Mouse (Mus musculus) kidney, postnatal 0 days (tissue): ENCODE measurements around the gene Micu1. TPM values are rescaled to one million over a fixed set of nuclear protein-coding genes. Genes with fewer than 3 reads are reported as not detected.

Source experiments
- ATAC-seq: fragments of 200-750 bp; cut with Nextera tagmentation; replicated peaks from 2 replicates; pipeline ENCODE4 v1.8.0; 2017; ENCODE audit warnings: low read depth, moderate number of reproducible peaks, moderate TSS enrichment, moderate library complexity; ENCODE audit not compliant: low FRiP score
- DNase-seq: peaks from one replicate; pipeline ENCODE4 v3.0.0-alpha.2; 2016; ENCODE audit warnings: low spot score
- H3K27ac ChIP-seq: fragments of 300-500 bp; sonication (generic); 2 replicates; pipeline ENCODE4 v1.5.1; 2014; ENCODE audit warnings: mild to moderate bottlenecking
- H3K27me3 ChIP-seq: fragments of 300-500 bp; sonication (generic); 2 replicates; pipeline ENCODE4 v1.6.1; 2014; ENCODE audit warnings: low read length, mixed read lengths; ENCODE audit not compliant: insufficient read depth
- H3K36me3 ChIP-seq: fragments of 300-500 bp; sonication (generic); 2 replicates; pipeline ENCODE4 v1.6.1; 2014; ENCODE audit warnings: low read length, mixed read lengths; ENCODE audit not compliant: insufficient read depth
- H3K4me1 ChIP-seq: fragments of 300-500 bp; sonication (generic); replicated peaks from 2 replicates; pipeline ENCODE4 v1.6.1; 2014; ENCODE audit warnings: antibody characterized with exemption, low read length, mixed read lengths; ENCODE audit not compliant: insufficient read depth
- H3K4me2 ChIP-seq: fragments of 300-500 bp; sonication (generic); 2 replicates; pipeline ENCODE4 v1.6.1; 2014; ENCODE audit warnings: mild to moderate bottlenecking, low read length, moderate library complexity, mixed read lengths
- H3K4me3 ChIP-seq: fragments of 300-500 bp; sonication (generic); replicated peaks from 2 replicates; pipeline ENCODE4 v1.5.1; 2014; ENCODE audit warnings: low read depth, low read length
- H3K9ac ChIP-seq: fragments of 300-500 bp; sonication (generic); 2 replicates; pipeline ENCODE4 v1.6.1; 2014; ENCODE audit warnings: low read depth, low read length
- H3K9me3 ChIP-seq: fragments of 300-500 bp; sonication (generic); replicated peaks from 2 replicates; pipeline ENCODE4 v1.6.1; 2016; ENCODE audit warnings: low read length, inconsistent platforms, mixed read lengths
- CTCF ChIP-seq: IDR thresholded peaks from 2 replicates; pipeline ENCODE4 v1.5.1; 2016; ENCODE audit warnings: antibody characterized with exemption, low read depth, mild to moderate bottlenecking, moderate library complexity
- WGBS: fragments of 180-500 bp; shearing (Covaris S2); extraction: QIAGEN DNeasy Blood & Tissue Kit; methylation state at CpG from one replicate; pipeline ENCODE4 v1.1.7; 2014; 5-methylcytosine and 5-hydroxymethylcytosine counted together
- polyA plus RNA-seq: library from polyadenylated mRNA; unstranded; fragments of >200 nt; fragmentation: Nextera tagmentation; extraction: Ambion mirVana; gene quantifications from 2 replicates; pipeline ENCODE4 v1.2.1, GENCODE M21; 2015

The Micu1 gene
- polyA plus RNA-seq, 1 experiment from 2014 or later, result 60.9 TPM

- H3K27me3 ChIP-seq, result no peaks in the 10 kb centered on the region
Measured at GRCm38 (mm10) chr10:59902606-59902990, 200.3 kb downstream of the Micu1 start.

GRCm38 (mm10) chr10:59903170-59903569 is 200.9 kb downstream of the Micu1 start:
- Histone ChIP-seq H3K9ac (no peak overlapping the region), H3K27ac (no peak overlapping the region), H3K4me3 (no peak overlapping the region), H3K4me1 (peaks cover 25% of the 10 kb centered on the region), H3K27me3 (no peaks in the 10 kb centered on the region), H3K36me3 (0 out of 2 replicates have a peak, but pooled peaks cover 2% of the 10 kb centered on the region), H3K9me3 (no peaks in the 10 kb centered on the region), H3K4me2 (no peak overlapping the region)
- DNase-seq, result no peak
- ATAC-seq, result no peak
- WGBS, result 28% methylated on average over 7 of the region's 7 CpGs
- TF ChIP-seq CTCF, result no peak

More at GRCm38 (mm10) chr10:59902606-59902990, 200.3 kb downstream of the Micu1 start:
- Histone ChIP-seq H3K4me3 (no peak overlapping the region), H3K9ac (no peak overlapping the region), H3K27ac (no peak overlapping the region), H3K4me1 (peaks cover 20% of the 10 kb centered on the region), H3K36me3 (0 out of 2 replicates have a peak, but pooled peaks cover 5% of the 10 kb centered on the region), H3K4me2 (no peak overlapping the region), H3K9me3 (no peaks in the 10 kb centered on the region)
- no peak for DNase-seq
- WGBS, result 36% methylated on average over 8 of the region's 8 CpGs
- peak; percentile 18; the same call in 1 of the 2 replicates for TF ChIP-seq CTCF
- no peak for ATAC-seq

- H3K27ac ChIP-seq, result peak overlapping the region; percentile 76
- H3K4me3 ChIP-seq, result no peak overlapping the region
- 47% methylated on average over 3 of the region's 3 CpGs for WGBS
- no peak for TF ChIP-seq CTCF
- no peak for DNase-seq
- H3K4me2 ChIP-seq, result no peak overlapping the region
- no peaks in the 10 kb centered on the region for H3K9me3 ChIP-seq
- H3K9ac ChIP-seq, result no peak overlapping the region
- H3K36me3 ChIP-seq, result no peaks in the 10 kb centered on the region
- H3K4me1 ChIP-seq, result peaks cover 24% of the 10 kb centered on the region
- peak; percentile 22; the same call in 1 of the 2 replicates for ATAC-seq
- no peaks in the 10 kb centered on the region for H3K27me3 ChIP-seq
Measured at GRCm38 (mm10) chr10:59907080-59907609, 204.9 kb downstream of the Micu1 start.

GRCm38 (mm10) chr10:59907695-59908299 is 205.5 kb downstream of the Micu1 start:
- Histone ChIP-seq H3K4me3 (no peak overlapping the region), H3K36me3 (no peaks in the 10 kb centered on the region), H3K9me3 (no peaks in the 10 kb centered on the region), H3K27ac (peak overlapping the region; percentile 76), H3K27me3 (no peaks in the 10 kb centered on the region), H3K9ac (no peak overlapping the region), H3K4me1 (peaks cover 24% of the 10 kb centered on the region), H3K4me2 (no peak overlapping the region)
- peak; percentile 31 for ATAC-seq
- no peak for TF ChIP-seq CTCF
- DNase-seq, result peak; percentile 60
- WGBS, result 32% methylated on average over 7 of the region's 7 CpGs

GRCm38 (mm10) chr10:59908776-59909315 is 206.6 kb downstream of the Micu1 start:
- Histone ChIP-seq H3K9ac (no peak overlapping the region), H3K4me1 (peaks cover 24% of the 10 kb centered on the region), H3K27me3 (no peaks in the 10 kb centered on the region), H3K9me3 (no peaks in the 10 kb centered on the region), H3K27ac (peak overlapping the region; percentile 76), H3K4me2 (peak overlapping the region; percentile 30), H3K4me3 (no peak overlapping the region), H3K36me3 (no peaks in the 10 kb centered on the region)
- ATAC-seq (no peak), DNase-seq (no peak)
- no peak for TF ChIP-seq CTCF
- 40% methylated on average over 7 of the region's 7 CpGs for WGBS

GRCm38 (mm10) chr10:59909357-59909847 is 207.1 kb downstream of the Micu1 start:
- Histone ChIP-seq H3K9me3 (no peaks in the 10 kb centered on the region), H3K9ac (no peak overlapping the region), H3K4me1 (peaks cover 24% of the 10 kb centered on the region), H3K4me2 (peak overlapping the region; percentile 30), H3K27me3 (no peaks in the 10 kb centered on the region), H3K4me3 (no peak overlapping the region), H3K36me3 (no peaks in the 10 kb centered on the region), H3K27ac (peak overlapping the region; percentile 76)
- WGBS, result 5% methylated on average over 14 of the region's 14 CpGs
- DNase-seq (peak; percentile 87), ATAC-seq (peak; percentile 27; the same call in 1 of the 2 replicates)
- no peak for TF ChIP-seq CTCF
